29 mouse cellular contexts compared by ENCODE assay signal in the genomic region with DNA sequence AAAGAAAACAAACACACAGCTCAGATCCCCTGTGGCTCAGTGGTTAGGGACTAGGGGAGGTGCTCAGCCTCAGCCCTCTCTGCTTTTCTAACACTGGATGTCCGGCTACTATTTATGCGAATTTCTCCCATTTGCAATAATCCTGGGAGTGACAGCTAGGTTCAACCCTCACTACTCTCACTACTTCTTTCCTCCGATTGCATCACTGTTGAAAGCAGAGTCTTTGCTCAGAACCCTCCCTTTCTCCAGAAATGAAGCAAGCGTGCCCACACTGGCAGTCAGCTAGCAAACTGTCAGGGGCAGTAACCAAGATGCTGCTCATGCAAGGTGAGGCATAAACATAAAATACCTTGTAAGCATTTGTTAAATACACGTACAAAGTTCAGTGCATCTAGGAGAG. TPM values are rescaled to one million over a fixed set of nuclear protein-coding genes. Genes with fewer than 3 reads are reported as not detected.
DNase-seq lines count a peak whose midpoint lies in the region; ATAC-seq and TF ChIP-seq lines count a peak whose summit lies in the region.
"Had no signal": no experiment of that assay in that cellular context is flagged by ENCODE, and none has a peak within 500 bp of the region (broad histone marks: within the 10 kb centered on the region; RNA-seq: fewer than 3 reads in every experiment).

No protein-coding gene starts in this region.

- H3K9me3 ChIP-seq in forebrain, postnatal 0 days (ENCODE audit: low read length): no peaks in the 10 kb centered on the region
- H3K9me3 ChIP-seq in forebrain, embryonic 14.5 days (replicated peaks; ENCODE audit: control insufficient read depth, low read length): no peaks in the 10 kb centered on the region
- H3K9me3 ChIP-seq in liver, postnatal 0 days (ENCODE audit: low read length): no peaks in the 10 kb centered on the region
- H3K9me3 ChIP-seq: heart, embryonic 12.5 days; intestine, embryonic 15.5 days; liver, embryonic 12.5 days; midbrain, embryonic 10.5 days; neural tube, embryonic 13.5 days; stomach, embryonic 15.5 days had no signal

- 0 out of 2 replicates have a peak overlapping the region, but pooled peaks have one; percentile 10 for H3K4me2 ChIP-seq in forebrain, postnatal 0 days (ENCODE audit: low read depth)
- no peak overlapping the region for H3K4me2 ChIP-seq in forebrain, embryonic 14.5 days (ENCODE audit: low read length)
- H3K4me2 ChIP-seq in liver, postnatal 0 days (ENCODE audit: low read depth, low read length): no peak overlapping the region
- H3K4me2 ChIP-seq: heart, embryonic 12.5 days; intestine, embryonic 15.5 days; liver, embryonic 12.5 days; stomach, embryonic 15.5 days had no signal

- ATAC-seq in forebrain, postnatal 0 days: no peak
- no peak for ATAC-seq in forebrain, embryonic 14.5 days
- ATAC-seq in megakaryocyte progenitor cell, adult 5-6 weeks (replicated peaks; ENCODE audit: poor library complexity): peak; percentile 44
- no peak for ATAC-seq in liver, postnatal 0 days
- ATAC-seq: CD4-positive, CD25-positive, alpha-beta regulatory T cell, adult 4 months; hindbrain, embryonic 16.5 days; intestine, embryonic 15.5 days; liver, embryonic 12.5 days; lung, postnatal 0 days had no signal

- H3K27me3 ChIP-seq in forebrain, postnatal 0 days (ENCODE audit: insufficient read depth, low read length): no peaks in the 10 kb centered on the region
- H3K27me3 ChIP-seq in forebrain, embryonic 14.5 days (replicated peaks; ENCODE audit: control insufficient read depth, insufficient read depth, low read length): no peaks in the 10 kb centered on the region
- H3K27me3 ChIP-seq in liver, postnatal 0 days (ENCODE audit: insufficient read depth, low read length): no peaks in the 10 kb centered on the region
- H3K27me3 ChIP-seq: intestine, embryonic 15.5 days; neural tube, embryonic 13.5 days; stomach, embryonic 15.5 days had no signal

- H3K36me3 ChIP-seq in forebrain, postnatal 0 days (ENCODE audit: insufficient read depth): peaks cover 18% of the 10 kb centered on the region
- peaks cover 26% of the 10 kb centered on the region for H3K36me3 ChIP-seq in forebrain, embryonic 14.5 days (ENCODE audit: control insufficient read depth, insufficient read depth, low read length)
- no peaks in the 10 kb centered on the region for H3K36me3 ChIP-seq in liver, postnatal 0 days (replicated peaks; ENCODE audit: insufficient read depth, low read length)
- H3K36me3 ChIP-seq: heart, embryonic 12.5 days; intestine, embryonic 15.5 days; liver, embryonic 12.5 days; stomach, embryonic 15.5 days had no signal

- no peak overlapping the region for H3K9ac ChIP-seq in forebrain, postnatal 0 days
- no peak overlapping the region for H3K9ac ChIP-seq in forebrain, embryonic 14.5 days (ENCODE audit: low read length)
- H3K9ac ChIP-seq in liver, postnatal 0 days (replicated peaks): no peak overlapping the region
- H3K9ac ChIP-seq: heart, embryonic 12.5 days; intestine, embryonic 15.5 days; liver, embryonic 12.5 days; neural tube, embryonic 13.5 days; stomach, embryonic 15.5 days had no signal

- TF ChIP-seq CTCF in forebrain, postnatal 0 days (IDR thresholded peaks at IDR 0.05; ENCODE audit: low read depth): no peak
- no peak for TF ChIP-seq CTCF in liver, postnatal 0 days (IDR thresholded peaks at IDR 0.05; ENCODE audit: low read depth)

- H3K4me1 ChIP-seq in forebrain, postnatal 0 days (ENCODE audit: insufficient read depth): peaks cover 21% of the 10 kb centered on the region
- H3K4me1 ChIP-seq in forebrain, embryonic 14.5 days (ENCODE audit: control insufficient read depth, insufficient read depth, low read length): peaks cover 16% of the 10 kb centered on the region
- H3K4me1 ChIP-seq in liver, postnatal 0 days (ENCODE audit: insufficient read depth): peaks cover 9% of the 10 kb centered on the region
- H3K4me1 ChIP-seq: intestine, embryonic 15.5 days had no signal

- WGBS in forebrain, postnatal 0 days: 85% methylated on average over 5 of the region's 5 CpGs
- 91% methylated on average over 5 of the region's 5 CpGs for WGBS in forebrain, embryonic 14.5 days
- 76% methylated on average over 5 of the region's 5 CpGs for WGBS in liver, postnatal 0 days (ENCODE audit: insufficient replicate concordance)

- no peak for DNase-seq in forebrain, postnatal 0 days
- DNase-seq in forebrain, embryonic 14.5 days (ENCODE audit: low spot score): no peak
- DNase-seq in 3T3-L1 (ENCODE audit: low read depth, low spot score): peak; percentile 52
- peak; percentile 21 for DNase-seq in NIH3T3 (ENCODE audit: low read depth)
- no peak for DNase-seq in right cerebral cortex, postnatal 4 days
- no peak for DNase-seq in liver, postnatal 0 days
- DNase-seq: adrenal gland, postnatal 10 days; cerebellum, adult 8-10 months; cerebellum, postnatal 25 days; gastrocnemius, postnatal 14 days; heart, adult 18-20 months; heart, postnatal 4 days; kidney, adult 2 months; kidney, postnatal 36 days; left cerebral cortex, postnatal 4 days; lung, adult 18-20 months; lung, postnatal 4 days had no signal

- TF ChIP-seq EP300 in liver, postnatal 0 days (IDR thresholded peaks at IDR 0.05; ENCODE audit: low read depth): no peak

- H3K27ac ChIP-seq in forebrain, postnatal 0 days (ENCODE audit: low read depth, low read length): no peak overlapping the region
- no peak overlapping the region for H3K27ac ChIP-seq in forebrain, embryonic 14.5 days (ENCODE audit: low read depth, low read length)
- no peak overlapping the region for H3K27ac ChIP-seq in liver, postnatal 0 days (ENCODE audit: low read depth)
- H3K27ac ChIP-seq: intestine, embryonic 15.5 days; layer of hippocampus, adult 2 months; left cerebral cortex, adult 2 months; liver, embryonic 12.5 days; midbrain, embryonic 10.5 days; neural tube, embryonic 13.5 days; stomach, embryonic 15.5 days had no signal

- H3K4me3 ChIP-seq in forebrain, postnatal 0 days (ENCODE audit: low read depth, low read length): no peak overlapping the region
- H3K4me3 ChIP-seq in forebrain, embryonic 14.5 days (ENCODE audit: low read depth, low read length): no peak overlapping the region
- no peak overlapping the region for H3K4me3 ChIP-seq in liver, postnatal 0 days (ENCODE audit: low read depth, low read length)
- H3K4me3 ChIP-seq: heart, embryonic 12.5 days; intestine, embryonic 15.5 days; layer of hippocampus, adult 2 months; left cerebral cortex, adult 2 months; liver, embryonic 12.5 days; midbrain, embryonic 10.5 days; neural tube, embryonic 13.5 days; stomach, embryonic 15.5 days had no signal

RNA-seq across cellular contexts. Expression of gene Paqr3, which starts 3.1 kb away (rescaled TPM):
- total RNA-seq in forebrain, postnatal 0 days (2014; rRNA removed): 30.9 and 32.3 TPM in 2 replicates
- 7.9 and 10.6 TPM in 2 replicates for polyA plus RNA-seq in forebrain, postnatal 0 days (2015; fragmentation: Nextera tagmentation; extraction: Ambion mirVana)
- 17.9 and 21.7 TPM in 2 replicates for polyA plus RNA-seq in forebrain, embryonic 14.5 days (2014; fragmentation: Nextera tagmentation; extraction: Ambion mirVana)
- 3.1 and 6.2 TPM in 2 replicates for total RNA-seq in megakaryocyte progenitor cell, adult 5-6 weeks (2015)
- total RNA-seq in megakaryocyte progenitor cell, adult 5-6 weeks (2017): 3.9 and 4.7 TPM in 2 replicates
- 1.9 TPM in 2 replicates for polyA plus RNA-seq in liver, postnatal 0 days (2015; fragmentation: Nextera tagmentation; extraction: Ambion mirVana)

Comparison
In these comparisons a context has a peak if more than half of its experiments do, and no peak if none do; other contexts are left out.
1. DNase-seq: peak in 3T3-L1 (single experiment) and NIH3T3 (single experiment); none in forebrain, postnatal 0 days (single experiment), forebrain, embryonic 14.5 days (single experiment), right cerebral cortex, postnatal 4 days (single experiment) and liver, postnatal 0 days (single experiment).